Mouse (Mus musculus) ES-CJ7 (cell line): ENCODE measurements around the gene Ptpn14.
"Not testable (repeated sequence)": the region's sequence is repeated elsewhere in the genome, so short reads cannot be mapped to it uniquely, and the experiment has no call there.

Experiments
- DNase-seq: peaks from one replicate; pipeline ENCODE4 v3.0.0; 2011; ENCODE audit warnings: low read depth, low spot score

The Ptpn14 gene

GRCm38 (mm10) chr1:189727884-189728783 lies at the start of gene Ptpn14:
Ptpn14 (plus strand) TSS chr1:189728268.
- DNase-seq: peak; percentile 77

GRCm38 (mm10) chr1:189679555-189679954 lies 48.5 kb upstream of the Ptpn14 start:
- no peak for DNase-seq

- DNase-seq: no peak
Observed at GRCm38 (mm10) chr1:189684786-189685415, 43.2 kb upstream of the Ptpn14 start.

GRCm38 (mm10) chr1:189686025-189686424 lies 42.0 kb upstream of the Ptpn14 start:
- no peak for DNase-seq

- peak; percentile 100 for DNase-seq
Observed at GRCm38 (mm10) chr1:189687654-189688387, 40.2 kb upstream of the Ptpn14 start, which contains the start of gene Cenpf. Cenpf (minus strand) TSS chr1:189688086.

GRCm38 (mm10) chr1:189688388-189688750 lies 39.7 kb upstream of the Ptpn14 start:
- no peak for DNase-seq

DNA sequence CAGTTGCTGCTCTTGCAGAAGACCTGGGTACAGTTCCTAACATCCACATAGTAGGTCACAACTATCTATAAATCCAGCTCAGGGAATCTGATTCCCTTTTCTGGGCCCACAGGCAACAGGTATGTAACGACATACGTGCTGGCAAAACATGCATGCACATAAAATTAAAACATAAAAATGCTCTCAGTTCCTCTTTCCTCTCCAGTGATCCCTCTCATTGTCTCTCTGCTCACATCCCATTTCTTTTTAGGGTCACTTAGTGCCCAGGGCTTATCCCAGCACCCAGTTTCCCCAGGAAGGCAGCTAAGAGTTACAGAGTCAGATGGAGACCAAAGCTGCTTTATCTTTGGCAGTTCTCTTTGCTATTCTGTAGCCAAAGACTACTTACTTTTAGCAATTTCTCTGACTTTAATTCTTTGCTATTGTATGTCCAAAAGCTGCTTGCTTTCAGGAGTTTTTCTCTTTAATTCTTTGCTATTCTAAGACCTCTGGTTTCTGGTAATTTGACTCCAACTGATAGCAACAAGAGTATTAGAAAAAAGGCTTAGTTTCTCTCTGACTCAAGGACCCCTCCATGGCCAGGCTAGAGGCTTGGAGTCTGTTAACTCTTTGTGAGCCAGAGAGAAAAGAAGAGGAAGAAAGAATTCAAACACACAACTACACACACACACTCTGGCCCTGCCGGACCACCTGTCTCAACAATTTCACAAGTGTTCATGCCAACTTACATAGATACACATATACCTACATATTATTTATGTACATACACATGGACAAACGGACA lies 38.8 kb upstream of the Ptpn14 start:
- DNase-seq: no peak

- not testable (repeated sequence) for DNase-seq
Observed at GRCm38 (mm10) chr1:189692442-189692841, 35.6 kb upstream of the Ptpn14 start.

DNA sequence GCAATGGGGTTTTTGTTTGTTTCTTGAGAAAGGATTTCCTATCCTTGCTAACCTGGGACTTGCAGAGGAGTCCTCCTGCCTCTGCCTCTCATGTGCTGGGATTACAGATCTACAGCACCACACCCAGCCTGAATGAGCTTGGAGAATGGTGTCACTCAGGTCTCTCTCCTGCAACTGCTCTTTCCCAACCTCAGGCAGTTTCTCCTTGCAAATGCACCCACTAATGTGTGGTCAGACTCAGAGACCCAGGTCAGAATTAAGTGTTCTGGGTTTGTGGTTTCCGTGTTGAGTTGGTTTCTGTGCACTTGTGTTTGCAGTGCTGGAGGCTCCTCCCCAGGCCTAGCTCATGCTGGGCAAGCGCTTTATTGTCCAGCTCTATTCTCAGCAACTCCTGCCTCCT lies 33.7 kb upstream of the Ptpn14 start:
- DNase-seq: no peak

DNA sequence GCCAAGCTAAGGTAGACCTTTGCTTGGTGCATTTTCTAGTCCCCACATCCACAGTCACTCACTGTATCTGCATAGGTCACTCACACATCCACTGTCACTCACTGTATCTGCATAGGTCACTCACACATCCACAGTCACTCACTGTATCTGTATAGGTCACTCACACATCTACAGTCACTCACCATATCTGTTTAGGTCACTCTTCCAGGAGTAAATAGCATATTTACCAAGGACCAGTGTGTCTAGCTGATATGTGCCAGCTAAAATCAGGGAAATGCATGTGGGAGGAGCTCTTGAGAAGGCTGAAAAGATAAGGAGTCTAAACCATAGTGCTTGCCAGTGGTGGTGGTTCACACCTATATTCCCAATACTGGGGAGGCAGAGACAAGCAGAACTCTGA lies 32.7 kb upstream of the Ptpn14 start:
- no peak for DNase-seq

DNA sequence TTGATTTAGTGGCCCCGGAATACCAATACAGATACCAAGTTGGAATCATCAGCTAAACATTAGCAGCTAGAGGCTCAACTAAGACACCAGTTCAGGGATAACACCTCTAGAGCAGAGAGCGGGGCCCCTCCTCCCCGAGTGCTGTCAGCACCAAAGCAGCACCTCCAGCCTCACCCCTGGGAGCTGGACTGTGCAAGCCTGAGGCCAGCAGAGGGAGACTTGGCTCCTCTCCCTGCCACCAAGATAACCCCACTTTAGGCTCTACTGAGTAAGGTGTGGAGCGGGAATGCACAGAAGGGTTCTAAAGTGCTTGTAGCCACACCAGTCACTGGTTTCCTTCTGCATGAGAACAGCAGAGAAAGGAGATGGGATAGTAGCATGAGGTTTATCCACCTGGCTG lies 29.7 kb upstream of the Ptpn14 start:
- DNase-seq: no peak

DNA sequence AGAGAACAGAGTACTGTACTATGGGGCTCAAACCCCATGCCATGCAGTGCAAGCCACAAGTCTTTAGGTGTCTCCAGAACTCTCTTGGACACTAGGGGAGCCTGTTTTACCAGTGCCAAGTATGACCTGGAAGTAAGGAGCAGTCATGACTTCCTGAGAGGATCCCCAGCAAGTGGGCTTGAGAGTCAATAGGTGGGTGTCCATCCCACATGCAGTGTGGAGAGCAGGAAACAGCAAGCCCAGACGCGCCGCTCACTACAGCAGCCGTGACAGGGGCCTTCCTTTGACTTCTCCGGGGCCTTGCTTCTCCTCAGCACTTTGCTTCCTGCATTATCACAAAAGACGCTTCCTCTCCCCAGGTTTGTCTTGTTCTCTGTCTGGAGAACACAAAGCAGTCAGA lies 27.9 kb upstream of the Ptpn14 start:
- DNase-seq: no peak

GRCm38 (mm10) chr1:189700990-189701389 lies 27.1 kb upstream of the Ptpn14 start:
- peak; percentile 85 for DNase-seq

- peak; percentile 37 for DNase-seq
Observed at GRCm38 (mm10) chr1:189703156-189703555, 24.9 kb upstream of the Ptpn14 start.

- no peak for DNase-seq
Observed at GRCm38 (mm10) chr1:189703591-189703990, 24.5 kb upstream of the Ptpn14 start.

- no peak for DNase-seq
Observed at GRCm38 (mm10) chr1:189706040-189706645, 21.9 kb upstream of the Ptpn14 start.

- DNase-seq: no peak
Observed at GRCm38 (mm10) chr1:189707014-189707413, 21.1 kb upstream of the Ptpn14 start.

GRCm38 (mm10) chr1:189707419-189707818 lies 20.6 kb upstream of the Ptpn14 start:
- DNase-seq: no peak

GRCm38 (mm10) chr1:189709001-189709400 lies 19.1 kb upstream of the Ptpn14 start:
- no peak for DNase-seq

- no peak for DNase-seq
Observed at GRCm38 (mm10) chr1:189715915-189716797, 11.9 kb upstream of the Ptpn14 start.
